Mouse (Mus musculus) adrenal gland, postnatal 25 days (tissue): Measurements from ENCODE around the gene Cpsf4l. TPM values are rescaled to one million over a fixed set of nuclear protein-coding genes. Genes with fewer than 3 reads are reported as not detected.
A peak's percentile ranks its signal among the peaks of the same experiment; 100 is the strongest.

Source experiments
- DNase-seq: peaks from one replicate; pipeline ENCODE4 v3.0.0; 2021; ENCODE audit warnings: mixed read lengths
- total RNA-seq: library from RNA; stranded (reverse); gene quantifications from 2 replicates; pipeline ENCODE4 v1.2.3, GENCODE M21; 2021

Gene Cpsf4l
- total RNA-seq, 1 experiment from 2014 or later, result 0.76 TPM

DNA sequence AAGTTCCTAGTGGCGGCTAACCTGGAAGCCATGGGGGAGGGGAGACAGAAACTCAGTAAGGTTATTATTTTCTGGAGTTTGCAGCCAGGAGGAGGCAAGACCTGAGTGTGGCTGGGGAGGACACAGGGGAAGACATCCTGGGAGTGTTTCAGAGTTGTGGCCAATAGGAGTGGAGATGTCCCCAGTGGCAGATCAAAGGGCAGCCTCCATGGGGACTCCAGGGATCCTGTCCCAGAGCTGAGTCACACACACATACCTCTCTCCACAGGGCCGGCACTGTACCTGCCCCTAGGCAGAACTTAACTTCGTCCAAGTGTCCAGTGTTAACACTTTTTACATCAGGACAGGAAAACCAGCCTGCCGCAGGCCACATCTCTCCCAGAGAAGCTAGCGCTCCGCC, 25.3 kb upstream of the Cpsf4l start:
- DNase-seq, result no peak

DNA sequence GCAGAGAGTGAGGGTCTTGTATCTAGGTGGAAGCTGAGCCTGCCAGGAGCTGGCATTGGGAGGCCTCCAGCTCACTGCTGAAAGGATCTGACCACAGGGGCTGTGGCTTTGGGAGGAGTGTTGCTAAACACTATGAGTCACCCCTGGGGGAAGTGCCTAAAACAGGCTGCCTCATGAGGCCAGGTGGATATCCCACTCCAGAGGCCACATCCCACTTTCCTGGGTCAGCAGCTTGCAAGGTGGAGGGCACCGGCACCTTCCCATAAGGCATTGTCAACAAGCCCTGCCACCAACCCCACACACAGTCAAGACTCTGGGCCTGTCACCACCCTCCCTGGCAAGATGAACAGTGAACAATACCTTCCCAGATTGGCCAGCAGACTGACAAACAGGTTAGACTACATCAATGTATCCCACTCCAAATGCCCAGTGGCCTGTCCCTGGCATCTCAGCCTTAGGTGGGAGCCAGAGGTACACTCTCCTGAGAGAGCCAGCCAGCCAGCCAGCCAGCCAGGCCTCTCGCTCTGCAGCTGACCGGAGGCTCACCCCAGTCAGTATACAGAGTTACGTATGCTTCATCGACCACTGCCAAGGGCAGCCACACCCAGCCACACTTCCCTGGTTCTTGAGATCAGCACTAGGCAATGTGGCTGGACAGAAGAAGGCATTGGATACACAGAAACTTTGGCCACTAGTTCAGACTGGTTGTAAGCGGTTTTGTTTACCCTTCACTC, 24.0 kb upstream of the Cpsf4l start:
- DNase-seq, result peak; percentile 42

DNA sequence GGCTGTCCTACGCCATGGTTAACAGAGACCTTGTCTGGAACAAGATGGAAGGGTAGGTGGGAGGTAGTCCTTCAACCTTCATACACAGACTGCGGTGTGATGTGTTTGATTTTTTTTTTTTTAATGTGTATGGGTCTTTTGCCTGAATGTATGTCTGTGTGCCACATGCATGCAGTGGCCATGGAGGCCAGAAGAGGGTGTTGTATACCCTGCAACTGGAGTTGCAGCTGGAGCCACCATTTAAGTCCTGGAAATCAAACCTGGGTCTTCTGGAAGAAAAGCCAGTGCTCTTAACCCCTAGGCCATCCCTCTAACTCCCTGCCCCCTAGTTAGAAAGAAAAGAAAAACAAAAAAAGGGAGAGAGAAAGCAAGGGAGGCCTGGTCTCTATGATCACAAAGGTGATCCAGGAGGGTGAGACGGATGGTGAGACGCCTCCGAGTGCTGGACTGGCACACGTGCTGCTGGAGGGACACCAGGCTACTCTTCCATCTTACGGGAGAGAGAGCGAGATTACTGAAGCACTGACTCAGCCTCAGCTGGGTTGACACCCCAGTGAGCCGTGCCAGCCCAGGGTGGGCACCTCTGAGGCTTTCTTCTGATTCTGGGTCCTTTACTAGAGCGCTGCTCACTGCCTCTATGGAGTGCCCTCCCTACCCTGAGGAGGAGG, 22.3 kb upstream of the Cpsf4l start:
- no peak for DNase-seq

DNA sequence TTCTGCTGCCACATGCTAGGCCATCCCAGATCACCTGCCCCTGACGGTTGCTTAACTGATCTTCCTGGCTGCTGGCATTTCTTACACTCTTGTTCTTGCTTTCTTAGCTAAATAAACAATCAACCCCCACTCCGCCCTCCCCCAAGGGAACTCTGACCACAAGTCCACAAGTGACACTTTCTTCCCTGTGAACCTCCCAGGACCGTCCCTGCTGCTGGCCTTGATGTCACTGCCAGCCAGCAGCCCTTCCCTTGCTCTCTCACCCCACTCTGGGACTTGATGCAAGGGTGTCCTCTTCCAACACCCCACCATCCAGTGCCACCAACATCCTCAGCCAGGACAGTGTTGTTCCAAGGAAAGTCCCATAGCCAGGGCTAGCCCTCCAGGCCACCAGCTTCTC, 21.1 kb upstream of the Cpsf4l start:
- DNase-seq, result no peak

DNA sequence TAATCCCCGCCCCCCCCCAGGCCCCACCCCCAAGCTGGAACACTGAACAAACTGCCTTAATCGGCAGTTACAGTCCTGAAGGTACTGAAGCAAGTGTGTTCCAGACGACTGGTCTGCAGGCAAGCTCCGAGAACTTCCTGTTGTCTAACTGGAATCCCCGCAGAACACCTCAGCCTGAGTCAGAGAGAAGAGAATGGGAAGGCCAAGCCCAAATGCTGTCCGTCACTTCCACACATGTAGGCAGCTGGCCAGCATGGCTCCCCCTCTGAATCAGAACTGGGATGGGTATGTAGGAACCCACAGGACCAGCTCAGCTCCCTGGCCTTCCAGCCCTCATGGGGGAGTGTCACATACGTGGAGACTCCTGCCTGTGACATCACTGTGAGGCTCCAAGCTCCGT, 20.1 kb upstream of the Cpsf4l start:
- peak; percentile 76 for DNase-seq

DNA sequence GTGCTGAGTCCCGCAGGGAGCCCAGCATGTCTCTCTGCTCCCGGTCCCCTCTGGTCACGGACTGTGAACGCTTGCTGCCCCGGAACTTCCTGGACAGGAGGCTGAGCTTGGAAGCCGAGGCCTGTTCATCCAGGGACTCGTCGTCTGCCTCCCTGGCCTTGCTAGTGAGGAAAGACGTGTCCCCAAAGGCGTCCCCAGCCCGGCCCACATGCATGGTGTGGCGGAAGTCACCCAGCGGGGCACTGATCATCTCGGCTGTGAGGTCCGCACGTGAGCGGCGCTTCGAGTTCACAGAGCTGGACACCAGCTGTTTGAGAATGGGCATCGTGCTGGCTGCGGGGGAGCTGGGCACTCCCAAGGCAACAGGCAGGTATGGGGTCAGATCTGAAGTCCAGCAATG, 19.4 kb upstream of the Cpsf4l start:
- no peak for DNase-seq

DNA sequence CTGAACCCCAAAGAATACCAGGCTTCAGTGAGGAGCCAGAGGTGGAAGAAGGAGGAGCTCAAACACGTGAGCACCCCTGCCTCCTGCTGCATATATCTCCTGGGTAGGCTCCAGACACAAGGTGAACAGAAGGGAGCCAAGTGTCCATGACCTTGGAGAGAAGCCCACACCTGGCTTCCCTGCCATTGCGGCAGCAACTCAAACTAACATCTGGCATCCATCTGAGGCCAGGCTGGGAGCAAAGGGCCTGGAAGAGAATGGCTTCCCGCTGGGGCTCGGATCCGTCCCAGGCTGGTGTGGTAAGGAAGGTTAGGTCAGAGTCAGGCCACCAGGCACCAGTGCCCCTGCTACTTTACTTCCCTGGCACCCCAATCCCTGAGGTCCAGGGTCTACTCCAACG, 18.2 kb upstream of the Cpsf4l start:
- DNase-seq, result no peak

DNA sequence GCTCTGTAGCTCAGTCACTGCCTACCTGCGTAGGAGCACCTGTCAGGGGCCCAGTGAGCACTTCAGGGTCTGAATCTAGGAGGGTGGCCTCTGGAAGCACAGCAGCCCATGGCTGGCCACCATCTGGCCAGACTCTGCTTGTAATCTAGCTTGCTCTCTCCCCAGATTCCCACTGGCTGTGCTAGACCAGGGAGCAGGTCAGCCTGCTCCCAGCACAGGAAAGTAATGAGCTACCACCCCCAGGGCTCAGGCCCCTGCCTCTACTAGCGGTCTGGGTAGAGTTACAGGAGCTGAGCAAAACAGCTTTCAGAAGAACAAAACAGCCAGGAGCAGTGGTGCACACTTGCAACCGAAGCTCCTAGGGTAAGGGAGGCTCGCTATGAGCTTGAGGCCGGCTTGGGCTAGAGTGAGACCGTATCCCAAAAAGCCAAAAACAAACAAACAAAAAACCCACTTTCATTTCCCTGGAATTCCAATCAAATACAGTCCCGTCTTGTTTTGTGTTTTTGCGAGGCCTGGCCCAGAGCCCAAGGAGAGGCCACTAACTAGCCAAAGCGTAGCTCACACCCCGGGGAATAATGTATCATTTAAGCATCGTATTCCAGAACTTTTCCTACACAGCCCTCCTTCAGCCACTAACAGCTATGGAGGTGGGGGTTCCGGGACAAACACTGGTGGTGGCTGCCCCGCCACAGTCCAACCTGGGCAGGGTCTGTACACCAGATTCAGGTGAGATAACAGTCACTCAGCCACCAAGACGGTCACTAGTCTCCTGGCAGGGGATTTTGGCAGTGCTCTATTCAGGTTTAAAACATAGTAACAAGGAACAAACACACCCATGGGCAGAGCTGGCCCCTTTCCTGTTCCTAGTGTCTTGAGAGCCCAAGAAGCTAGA, 17.4 kb upstream of the Cpsf4l start:
- no peak for DNase-seq

DNA sequence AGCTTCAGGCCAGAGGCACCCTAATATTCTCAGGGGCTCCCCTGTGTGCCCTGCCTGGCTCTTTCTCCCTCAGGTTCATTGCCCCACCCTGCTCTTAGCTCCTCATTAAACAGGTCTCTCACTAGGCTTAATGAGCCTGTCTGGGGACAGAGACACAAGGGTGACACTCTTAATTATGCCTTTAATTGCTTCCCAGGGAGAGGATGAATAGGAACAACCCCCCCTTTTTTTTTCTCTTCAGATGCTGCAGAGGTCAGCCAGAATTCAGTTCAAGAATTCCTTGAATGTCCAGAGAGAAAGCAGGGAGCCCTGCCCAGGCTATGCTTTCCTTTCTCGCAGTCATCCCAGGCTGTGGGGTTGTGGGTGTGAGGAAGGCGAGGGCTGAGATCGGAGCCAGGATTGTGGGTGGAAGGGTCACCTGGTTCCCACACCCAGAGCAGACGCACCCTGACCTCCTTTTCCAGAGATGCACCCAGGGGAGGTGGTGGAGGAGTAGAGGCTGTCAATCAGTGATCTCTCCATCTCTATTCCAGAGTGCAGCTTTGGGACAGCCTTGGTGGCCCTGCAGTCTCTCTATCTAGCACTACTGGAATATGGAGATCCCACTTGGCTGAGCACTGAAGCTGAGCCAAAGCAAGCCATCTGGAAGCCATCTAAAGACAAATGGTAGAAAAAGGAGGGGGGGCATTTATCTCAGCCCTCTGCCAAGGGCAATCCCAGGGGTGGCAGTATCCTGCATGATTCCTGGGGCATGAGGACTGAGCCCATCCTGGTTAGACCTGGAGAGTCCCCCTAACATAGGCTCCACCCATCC, 15.6 kb upstream of the Cpsf4l start:
- no peak for DNase-seq

DNA sequence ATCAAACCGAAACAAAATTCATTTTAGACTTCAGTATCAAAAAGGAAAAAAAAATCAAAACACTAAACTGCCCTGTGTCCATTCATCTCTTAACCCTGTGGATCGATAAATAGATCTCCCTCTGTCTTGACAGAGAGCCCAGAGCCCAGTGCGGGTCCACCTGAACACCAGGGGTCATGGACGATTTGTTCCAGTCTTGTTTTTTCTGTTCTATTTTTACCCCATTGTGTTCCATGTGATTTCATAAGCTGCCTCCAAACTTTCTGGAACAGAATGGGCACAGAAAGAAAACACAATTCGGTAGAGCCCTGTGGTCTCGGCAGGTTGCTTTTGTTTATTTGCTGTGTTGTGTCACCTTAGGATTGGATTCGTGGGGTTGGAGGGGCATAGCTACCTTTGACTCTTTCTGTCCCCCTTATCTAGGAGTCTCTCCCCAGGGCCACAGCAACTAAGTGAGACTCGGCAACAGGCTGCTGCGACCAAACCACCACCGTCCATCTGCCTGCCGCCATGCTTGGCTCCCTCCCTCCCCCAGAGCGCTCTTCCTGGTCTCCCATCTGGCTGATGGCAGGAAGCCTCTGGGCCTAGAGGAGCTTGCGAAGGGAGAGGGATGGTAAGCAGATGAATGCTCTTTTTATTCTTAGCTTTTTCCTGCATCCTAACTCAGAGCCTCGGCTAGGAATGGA, 12.7 kb upstream of the Cpsf4l start:
- no peak for DNase-seq

DNA sequence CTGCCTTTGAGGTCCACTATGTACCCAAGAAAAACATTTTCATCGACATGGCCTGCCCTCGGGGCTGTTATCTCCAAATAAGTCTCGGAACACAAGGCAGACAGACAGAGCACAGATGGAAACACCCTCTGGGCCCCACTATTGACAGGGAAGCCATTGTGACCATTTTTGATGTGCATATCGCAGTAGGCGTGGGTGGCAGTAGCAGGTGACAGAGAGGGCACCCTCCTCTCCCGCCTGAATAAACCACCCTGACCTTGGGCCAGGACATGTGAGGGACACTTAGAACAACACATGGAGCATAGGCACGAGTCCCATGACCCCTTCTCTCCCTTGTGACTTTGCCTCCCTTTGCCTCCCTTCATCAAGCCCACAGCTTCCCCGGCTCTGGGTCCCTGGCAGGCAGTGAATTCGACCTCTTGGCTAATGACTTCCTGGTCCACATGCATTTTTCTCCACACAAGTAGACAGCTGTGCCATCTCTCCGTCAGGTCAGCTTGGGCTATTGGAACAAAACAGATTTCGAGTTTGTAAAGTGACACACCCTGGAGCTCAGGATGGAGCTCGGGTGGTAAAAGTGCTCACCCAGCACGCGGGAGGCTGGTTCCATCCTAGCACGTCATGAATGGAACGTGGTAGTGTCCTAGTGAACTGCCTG, 8.1 kb upstream of the Cpsf4l start:
- DNase-seq, result no peak

DNA sequence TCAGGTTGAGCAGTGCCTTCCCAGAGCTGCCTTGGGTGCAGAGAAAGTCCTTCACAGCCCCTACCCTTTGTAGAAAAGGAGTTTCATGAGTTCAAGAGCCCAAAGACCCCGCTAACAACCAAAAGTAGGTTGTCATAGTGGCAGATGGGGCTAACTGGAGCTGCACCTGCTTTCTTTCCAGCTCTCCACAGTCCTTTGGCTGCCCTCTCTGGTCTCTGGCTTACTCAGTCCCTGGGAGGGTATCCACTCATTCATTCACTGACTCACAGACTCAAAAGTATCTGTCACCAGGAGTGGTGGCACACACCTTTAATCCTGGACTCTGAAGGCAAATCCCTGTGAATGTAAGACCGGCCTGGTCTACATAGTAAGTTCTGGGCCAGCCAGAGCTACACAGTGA, 6.3 kb upstream of the Cpsf4l start:
- DNase-seq, result no peak

DNA sequence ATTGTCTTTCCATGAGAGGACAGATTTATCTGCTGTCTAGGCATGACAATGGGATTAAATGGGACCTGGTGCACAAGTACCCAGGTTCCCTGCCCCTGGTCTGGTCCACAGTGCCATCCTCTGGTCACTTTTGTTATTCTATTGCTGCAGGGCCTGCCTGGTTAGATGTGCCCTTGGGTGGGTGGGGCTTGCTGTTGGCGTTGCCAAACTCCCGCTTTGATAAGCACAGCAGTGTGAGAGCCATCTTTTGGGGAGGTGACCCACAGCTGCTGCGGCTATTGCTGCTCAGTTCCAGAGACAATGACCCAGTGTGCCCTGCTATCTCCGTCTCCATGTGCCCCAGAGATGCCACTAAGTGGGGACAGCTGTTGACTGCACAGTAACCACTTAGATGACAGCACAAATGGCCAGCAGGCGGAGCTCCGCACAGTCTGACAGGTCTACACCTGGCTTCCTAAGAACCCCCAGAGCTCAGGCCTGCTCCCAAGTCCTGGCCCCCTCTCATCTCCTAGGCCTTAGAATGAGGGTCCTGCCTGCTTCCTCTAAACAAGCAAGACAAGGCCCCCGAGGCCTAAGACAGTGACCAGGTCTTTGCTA, 5.4 kb upstream of the Cpsf4l start:
- DNase-seq, result peak; percentile 32

DNA sequence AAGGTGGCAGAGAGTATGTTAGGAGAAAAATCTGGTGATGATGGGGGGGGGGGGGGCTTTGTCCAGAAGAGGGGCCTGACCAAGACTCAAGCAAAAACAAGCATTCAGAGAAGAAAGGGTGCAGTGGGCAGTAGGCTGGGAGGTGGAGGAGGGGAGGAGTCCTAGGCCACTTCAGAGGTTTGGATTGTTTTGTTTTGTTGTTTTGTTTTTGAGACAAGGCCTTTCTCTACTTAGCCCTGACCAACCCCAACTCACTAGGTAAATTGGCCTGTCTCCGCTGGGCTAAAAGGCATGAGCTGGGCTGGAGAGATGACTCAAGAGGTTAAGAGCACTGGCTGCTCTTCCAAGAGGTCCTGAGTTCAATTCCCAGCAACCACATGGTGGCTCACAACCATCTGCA, 1.2 kb upstream of the Cpsf4l start:
- DNase-seq, result no peak

DNA sequence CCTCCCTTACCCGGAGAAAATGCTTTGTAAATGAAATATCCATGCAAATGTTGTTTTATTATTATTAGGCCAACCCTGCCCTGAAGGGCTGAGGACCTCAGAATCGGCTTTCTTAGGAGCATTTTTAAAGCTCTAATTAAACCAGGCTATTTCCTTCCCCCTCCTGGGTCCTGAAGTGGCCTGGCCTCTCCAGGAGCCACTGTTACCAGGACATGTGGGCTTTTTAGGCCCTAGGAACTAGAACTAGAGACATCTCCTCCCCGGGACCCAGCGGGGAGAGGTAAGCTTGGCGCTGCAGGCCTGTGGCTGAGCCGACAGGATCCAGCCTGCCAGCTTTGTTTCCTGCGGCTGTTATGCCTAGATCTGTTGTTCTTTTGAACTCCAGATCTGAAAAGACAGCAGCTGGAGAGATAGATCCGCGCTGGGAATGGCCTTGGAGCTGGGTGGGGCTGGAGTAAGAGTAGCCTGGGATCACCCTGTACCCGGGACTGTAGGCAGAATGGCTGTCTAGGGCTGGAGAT, 500 bp upstream of the Cpsf4l start:
- DNase-seq, result no peak

DNA sequence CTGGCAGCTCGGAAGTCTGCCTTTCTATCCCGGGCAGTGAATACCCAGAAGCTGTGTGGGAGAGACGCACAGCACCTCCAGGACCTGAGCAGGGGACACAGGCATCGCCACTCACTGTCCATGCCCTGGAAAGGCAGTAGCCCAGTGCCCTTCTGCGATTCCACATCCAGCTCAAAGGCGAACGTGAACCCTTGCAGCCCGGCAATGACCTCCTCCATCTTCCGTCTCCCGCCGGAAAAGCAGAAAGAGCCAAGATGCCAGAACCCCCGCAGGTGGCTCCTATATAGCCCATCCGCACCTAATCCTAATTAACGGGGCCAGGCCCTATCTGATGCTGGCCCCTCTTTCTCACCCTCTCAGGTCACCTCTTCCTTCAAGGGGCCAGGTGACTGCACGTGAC, 545 bp downstream of the Cpsf4l start:
- no peak for DNase-seq

DNA sequence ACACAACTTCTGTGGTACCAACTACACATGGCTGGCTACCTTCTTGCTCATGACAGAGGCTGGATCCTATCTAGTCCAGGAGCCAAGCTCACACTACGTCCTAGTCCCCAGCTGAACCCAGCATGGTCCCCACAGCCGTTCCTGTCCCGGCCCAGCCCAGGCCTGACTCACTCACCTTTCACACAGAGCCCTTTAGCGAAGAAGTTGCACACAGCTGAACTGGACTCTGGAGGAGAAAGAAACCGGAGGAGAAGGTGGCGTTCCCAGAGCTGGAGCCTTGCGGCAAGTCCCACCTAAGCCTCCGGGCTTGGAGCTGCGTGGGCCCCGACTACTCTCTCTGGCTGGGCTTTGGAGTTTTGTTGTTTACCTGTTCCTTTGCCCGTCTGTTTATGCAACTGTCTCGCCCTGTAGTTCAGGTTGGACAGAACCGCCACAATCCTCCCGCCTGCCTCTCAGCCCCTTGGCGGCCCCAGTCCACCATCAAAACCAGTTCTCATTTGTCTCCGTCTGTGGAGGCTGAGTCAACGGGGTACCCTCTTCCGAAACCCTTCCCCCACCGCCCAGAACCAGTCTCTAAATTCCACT, 1.1 kb downstream of the Cpsf4l start:
- DNase-seq, result no peak

DNA sequence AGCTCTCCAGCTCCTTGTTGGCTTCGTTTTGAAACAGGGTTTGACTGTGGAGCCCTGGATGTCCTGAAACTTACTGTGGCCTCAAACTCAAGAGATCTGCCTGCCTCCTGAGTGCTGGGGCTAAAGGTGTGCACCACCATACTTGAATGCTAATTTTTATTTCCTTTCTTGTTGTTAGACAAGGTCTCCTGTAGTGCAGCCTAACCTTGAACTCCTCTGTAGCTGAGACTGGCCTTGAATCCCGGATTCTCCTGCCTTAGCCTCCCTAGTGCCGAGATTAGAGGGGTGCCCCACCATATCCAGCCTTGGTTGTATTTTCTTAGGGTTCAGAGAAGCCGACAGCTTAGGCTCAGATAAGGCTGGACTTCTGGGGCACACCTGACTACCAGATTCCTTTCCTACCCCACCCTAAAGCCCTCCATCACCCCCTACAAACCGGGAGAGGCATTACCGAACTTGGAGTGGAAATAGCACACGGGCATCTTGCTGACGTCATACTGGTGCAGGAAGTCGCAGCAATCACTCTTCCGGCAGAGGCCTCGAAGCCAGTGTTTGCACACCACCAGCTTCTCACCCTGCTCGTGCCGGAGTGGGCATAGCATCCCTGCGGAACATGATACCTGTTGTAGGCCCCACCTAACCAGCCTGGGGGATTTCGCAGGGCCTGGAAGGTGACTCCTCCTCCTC, 3.7 kb downstream of the Cpsf4l start:
- DNase-seq, result no peak

DNA sequence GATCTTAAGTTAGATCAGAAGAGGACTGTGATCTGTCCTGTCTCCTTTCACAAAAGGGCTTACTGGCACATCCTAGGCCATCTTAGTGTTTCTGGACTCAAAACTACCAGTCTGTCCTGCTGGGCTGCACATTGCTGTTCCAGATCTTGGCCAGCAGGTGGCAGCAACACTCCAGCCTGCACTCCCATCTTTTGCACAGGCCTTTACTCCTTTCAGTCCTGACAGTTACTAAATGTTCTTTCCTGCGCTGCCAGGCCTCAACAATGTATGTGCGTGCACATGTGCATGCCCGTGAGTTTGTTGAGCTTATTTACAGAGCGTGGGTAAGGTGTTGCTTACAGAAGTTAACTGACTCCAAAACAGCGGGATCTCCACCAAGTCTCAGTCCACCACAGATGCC, 6.1 kb downstream of the Cpsf4l start:
- peak; percentile 76 for DNase-seq
